Mouse (Mus musculus) right cerebral cortex, postnatal 10 days (tissue): Measurements from ENCODE around the gene Plcb4.
A peak's percentile ranks its signal among the peaks of the same experiment; 100 is the strongest.

Experiments used
- DNase-seq, 2 experiments: peaks; one replicate each; pipeline ENCODE4 v3.0.0; 2021; ENCODE audit warnings: low spot score in 2 of 2

Gene Plcb4

DNA sequence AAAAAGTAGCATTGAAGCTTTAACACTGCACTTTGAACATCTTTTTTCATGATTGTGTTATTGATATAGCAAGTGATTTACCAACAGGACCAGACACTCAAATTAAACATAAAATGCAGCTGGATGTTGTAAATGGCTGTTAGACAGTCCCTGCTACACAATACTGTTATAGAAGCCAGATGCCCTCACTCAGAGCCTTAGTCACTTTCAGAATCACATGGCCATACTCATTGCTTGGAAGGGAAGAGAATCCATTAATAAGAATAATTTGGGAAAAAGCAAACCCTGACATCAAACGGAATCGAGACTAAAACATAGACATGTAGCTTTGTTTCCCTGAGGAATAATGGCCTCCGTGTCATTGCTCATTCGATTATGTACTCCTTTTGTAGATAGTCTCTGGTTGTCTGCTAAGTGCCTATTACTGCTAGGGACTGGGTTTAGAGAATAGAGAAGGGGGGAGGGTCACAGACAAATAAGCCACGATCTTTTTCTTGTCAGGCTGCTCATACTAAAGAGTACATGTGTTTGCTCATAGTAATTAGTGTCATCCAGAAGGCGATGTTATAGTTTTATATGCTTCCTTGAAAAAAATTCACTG, 197.2 kb downstream of the Plcb4 start:
- no peak for DNase-seq

DNA sequence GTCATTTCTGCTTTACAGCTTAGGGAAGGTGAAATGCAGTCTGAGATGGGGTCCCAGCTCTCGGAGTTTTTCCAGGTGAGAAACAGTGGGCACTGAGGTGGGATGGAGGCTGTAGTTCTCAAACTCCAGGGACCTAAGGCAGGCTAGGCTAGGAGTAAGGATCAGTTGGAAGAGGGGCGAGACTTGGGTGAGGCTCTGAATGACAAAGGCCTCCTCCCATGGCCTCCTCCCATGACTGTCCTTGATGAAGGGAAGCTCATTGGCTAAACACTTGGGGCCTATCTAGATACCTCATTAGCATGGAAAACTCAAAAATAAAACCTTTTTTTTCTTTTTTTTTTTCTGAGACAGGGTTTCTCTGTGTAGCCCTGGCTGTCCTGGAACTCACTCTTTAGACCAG, 198.0 kb downstream of the Plcb4 start:
- DNase-seq, result no peak

DNA sequence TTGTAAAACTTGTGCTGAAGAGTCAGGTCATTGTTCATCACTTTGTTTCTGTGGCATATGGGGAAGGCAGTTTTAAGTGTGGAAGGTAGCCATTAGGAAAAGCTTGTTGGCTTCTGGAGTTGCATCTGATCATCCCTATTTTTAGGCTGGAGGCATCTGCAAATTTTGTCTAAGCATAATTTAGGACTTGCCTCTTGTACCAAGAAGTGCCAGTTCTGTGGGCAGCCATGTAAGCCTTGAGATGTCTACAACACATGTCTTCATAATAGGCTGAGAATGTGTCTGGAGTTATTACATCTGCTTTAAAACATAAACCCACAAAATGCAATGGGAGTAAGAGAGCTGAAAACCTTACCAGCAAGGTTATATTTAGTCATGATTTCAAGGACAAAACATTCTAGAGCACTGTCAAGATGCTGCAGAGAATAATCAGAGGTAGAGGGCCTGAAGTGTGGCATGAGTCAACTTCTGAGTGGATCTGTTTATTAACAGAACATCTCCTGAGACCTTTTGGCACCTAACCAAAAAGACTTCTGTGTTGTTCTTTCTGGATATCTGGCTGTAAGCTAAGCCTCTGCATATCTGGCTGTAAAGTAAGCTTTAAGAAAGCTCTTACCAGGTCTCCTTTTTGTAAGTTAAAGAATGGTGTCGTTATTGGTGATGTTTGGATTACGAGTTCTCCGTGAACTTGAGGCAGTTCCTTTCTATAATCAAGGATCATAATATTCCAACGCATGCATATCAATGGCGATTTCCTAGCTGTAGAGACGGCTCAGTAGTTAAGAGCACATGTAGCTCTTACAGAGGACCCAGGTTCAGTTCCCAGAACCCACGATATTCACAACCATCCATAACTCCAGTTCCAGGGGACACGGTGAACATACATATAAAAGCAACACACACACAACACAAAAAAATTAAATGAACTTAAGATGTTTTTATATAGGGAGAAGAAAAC, 203.0 kb downstream of the Plcb4 start:
- no peak for DNase-seq

DNA sequence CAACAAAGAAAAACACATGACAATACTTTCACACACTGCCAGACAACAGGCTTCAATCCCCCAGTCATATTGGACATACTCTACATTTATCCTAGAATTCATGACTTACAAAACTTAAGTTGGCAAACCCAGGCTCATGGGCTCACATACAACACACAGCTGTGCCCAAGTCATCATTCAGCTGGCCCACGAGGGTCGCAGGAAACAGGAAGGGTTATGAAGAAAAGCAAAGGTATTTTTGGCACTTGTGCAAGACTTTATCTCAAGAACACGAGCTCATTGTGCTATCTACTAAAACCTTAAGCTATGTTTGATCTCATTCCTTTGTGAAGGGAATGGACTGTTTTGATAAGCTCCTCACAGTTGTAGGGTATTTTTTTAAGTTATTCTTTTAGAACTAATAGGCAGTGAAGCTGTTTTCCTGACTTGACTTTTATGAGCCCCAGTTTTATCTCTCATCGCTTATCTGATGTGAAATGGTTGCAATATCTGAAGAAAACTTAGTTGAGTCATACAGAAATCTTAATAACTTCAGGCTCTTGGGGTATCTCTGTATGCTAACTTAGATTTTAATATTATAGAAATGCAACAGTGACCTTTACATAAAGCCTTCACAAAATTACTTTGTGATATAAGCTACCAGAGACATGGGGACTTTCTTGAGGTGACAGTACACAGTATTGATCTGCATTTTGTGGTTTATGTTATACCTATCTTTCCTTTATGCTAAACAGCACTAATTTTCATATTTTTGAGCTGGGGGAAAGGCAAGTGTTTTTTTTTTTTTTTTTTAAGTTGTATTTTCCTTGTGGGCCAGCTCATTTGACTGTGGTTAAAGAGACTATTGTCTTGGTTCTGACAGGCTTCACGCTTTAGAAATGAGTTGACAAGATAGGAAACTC, 203.9 kb downstream of the Plcb4 start:
- DNase-seq, result no peak

DNA sequence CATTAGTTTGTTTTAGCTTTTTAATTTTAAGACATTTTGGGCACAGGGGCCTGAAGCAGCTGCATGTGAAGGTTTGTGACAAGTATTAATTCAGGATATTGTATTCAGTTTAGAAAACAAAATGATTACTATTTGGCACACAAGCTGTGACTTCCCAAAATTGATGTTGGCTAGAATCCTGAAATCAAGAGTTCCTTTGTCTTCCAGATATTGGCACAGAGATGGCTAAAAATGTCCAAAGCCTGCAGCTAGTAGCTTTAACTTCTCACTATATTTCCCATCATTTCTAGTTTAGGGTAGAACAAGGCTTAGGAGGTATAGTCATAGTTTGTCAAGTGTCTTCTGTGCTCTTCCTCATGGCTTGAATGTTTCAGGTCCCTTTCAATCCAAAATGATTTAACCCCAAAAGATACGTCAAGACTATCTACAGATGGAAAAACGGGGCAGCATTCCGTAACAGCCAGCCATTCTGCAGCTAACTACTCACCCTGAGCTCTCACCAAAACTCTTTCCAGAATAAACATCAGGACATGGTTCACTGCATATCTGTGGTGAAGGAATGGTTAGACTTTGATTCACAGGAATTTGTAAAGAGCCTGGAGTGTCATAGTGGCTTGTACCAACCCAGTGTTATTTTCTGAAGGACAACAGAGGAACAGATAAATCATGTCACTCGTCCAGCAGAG, 204.7 kb downstream of the Plcb4 start:
- no peak for DNase-seq

DNA sequence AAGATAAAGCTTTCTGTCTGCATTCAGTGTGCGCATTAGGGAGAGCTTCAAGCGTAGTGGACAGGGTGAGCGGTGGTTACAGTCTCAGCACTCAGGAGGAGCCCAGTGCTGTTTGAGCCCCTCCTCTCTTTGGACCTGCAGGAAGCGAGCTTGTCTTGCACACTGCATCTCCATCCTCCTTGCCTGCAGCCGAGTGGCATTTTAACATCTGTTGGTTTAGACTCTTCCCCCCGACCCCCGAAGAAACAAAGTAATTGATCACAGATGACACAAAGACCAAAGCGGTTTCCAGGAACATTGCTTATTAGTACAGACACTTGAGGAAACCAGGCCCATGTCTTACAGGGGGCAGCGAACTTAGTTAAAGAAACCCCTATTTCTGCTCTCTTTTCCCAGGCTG, 207.6 kb downstream of the Plcb4 start:
- DNase-seq, result no peak

DNA sequence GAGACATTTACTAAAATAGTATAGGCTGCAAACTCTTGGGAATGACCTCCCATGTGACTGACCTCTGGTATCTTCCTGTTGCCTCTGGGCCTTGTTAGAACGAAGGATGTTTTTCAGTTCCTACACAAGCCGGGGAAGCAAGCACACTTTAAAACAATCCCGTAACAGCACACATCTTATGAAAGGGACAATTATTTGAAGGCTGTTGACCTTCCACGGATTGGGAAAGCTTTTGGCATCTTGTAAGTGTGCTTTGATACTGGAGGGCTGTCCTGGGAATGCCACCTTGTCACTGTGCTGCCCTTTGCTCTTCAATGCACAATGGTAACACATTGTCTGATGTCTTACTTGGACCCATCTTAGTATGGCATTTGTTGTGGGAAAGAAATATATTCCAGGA, 208.0 kb downstream of the Plcb4 start:
- no peak for DNase-seq

DNA sequence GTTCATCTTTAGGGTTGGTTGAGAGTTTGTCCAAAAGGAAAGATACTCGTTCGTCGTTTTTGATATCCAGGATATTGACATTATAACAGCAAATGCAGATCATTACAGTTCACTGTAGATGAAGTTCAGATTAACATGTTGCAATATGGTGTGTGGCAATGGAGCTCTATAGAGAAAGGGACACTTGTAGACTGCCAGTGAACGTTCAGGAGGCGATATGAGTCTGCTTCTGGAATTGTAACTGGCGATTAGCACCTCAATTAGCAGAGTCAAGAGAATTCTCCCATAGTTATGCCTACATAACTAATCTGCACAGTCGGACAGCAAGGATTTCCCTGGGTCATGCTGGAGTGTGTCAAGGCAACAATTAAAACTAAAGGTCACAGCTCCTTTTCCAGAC, 210.8 kb downstream of the Plcb4 start:
- no peak for DNase-seq

DNA sequence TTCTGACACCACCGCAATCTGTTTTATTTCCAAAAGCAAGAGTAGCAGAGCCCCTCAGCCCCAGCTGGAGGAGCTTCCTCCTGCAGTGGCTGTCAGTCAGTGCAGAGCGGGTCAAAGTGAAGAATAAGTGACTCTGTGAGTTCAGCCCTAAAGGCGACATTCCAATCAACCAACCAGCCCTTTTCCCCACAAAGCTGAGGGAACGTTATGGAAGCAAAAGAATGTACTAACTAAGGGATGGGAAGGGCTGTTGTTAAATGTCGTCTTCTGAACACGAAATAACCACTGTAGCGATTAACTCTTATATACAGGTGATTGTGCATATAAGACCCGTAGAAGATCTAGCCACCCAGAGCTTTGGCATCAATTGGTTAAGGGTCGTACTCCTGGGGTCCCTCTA, 214.3 kb downstream of the Plcb4 start:
- no peak for DNase-seq

DNA sequence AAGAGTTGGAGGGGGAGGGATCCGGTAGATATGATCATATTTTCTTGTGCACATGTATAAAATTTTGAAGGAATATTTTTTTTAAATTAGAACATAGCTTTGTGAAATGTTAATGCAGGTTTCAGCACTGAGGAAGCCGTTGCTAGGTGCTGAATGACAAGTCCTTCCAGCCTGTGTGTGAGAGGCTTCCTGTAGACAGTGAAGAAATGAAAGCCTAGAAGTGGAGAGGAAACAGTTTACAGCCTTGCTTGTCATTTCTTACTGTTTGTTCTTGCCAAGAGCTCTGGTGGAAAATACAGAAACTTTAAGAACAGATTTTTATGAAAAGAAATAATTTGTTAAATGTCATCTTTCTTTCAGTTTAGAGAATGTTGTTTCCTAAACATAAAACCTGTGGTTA, 214.9 kb downstream of the Plcb4 start:
- no peak for DNase-seq

DNA sequence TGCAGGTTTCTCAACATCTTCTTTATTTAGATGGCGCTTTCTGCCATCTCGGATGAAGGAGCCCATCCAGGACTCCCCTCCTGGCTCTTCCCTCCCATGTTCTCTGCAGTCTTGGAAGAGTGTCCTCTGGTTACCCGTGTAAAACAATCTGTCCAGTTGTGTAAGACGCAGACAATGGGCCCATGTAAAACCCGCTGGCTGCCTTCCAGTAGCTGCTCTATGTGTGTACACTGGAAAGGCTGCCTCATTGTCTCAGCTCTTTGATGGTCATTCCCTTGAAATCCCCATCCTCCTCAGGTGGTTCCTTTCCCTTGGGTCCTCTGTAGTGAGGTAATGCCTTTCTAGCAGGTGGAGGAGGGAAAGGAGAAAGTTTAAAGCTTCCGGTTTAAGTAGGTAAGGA, 216.7 kb downstream of the Plcb4 start:
- DNase-seq, result peak; percentile 28 to 33

DNA sequence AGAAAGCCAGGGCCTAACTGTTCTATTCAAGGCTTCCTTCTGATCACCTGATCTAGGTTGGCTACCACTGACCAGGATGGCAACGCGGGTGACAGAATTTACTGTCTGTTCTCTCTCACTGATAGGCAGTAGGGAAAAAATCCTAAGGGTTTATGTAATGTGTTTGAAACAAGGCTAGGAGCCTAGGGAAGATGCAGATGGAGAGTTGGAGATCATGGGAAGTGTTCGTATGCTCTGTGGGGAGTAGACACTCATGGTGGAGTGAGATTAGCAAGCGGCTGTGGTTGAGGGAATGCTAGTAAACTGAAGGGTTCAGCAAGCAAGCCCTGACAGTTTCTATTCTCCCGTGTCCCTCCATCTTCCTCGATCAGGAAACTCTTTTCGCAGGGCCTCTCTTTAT, 220.5 kb downstream of the Plcb4 start:
- DNase-seq, result no peak

DNA sequence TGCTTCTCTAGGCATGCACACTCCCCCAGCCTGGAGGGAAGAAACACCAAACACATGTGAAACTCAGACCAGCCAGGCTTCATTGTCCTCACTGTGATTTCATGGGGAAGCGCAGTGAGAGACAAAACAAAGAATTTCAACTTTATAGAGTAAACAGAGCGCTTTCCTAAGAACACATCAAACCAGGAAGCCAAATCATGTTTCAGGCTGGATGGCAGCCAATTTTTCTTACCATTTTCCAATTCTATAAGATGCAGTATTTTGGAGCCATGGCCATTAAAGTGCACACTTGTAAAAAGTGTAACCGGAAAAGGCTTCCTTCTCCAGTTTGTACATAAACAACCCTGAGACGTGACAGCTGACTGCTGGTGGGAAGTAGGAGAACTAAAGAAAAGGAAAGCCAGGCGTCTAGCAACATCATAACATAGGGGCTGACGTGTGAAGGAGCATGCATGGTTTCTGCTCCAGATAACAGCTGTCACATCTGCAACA, 221.5 kb downstream of the Plcb4 start:
- DNase-seq, result no peak

DNA sequence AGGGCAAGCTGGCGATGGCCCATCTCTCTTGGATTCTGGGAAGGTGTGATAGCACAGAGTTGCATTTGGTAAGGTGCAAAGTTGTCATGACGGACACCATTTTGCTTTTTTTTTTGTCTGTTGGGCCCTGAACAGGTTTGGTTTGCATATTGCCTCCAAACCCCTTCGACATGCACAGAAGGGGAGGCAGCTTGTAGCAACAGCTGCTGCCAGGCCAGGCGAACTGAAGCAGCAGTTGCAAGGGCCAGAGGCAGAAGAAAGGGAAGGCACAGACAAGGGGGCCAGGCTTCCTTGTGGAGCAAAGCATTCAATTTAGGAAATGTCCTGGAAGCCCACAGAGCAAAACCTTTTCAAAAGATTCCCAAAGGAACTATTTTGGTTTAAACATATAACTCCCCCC, 224.5 kb downstream of the Plcb4 start:
- no peak for DNase-seq

DNA sequence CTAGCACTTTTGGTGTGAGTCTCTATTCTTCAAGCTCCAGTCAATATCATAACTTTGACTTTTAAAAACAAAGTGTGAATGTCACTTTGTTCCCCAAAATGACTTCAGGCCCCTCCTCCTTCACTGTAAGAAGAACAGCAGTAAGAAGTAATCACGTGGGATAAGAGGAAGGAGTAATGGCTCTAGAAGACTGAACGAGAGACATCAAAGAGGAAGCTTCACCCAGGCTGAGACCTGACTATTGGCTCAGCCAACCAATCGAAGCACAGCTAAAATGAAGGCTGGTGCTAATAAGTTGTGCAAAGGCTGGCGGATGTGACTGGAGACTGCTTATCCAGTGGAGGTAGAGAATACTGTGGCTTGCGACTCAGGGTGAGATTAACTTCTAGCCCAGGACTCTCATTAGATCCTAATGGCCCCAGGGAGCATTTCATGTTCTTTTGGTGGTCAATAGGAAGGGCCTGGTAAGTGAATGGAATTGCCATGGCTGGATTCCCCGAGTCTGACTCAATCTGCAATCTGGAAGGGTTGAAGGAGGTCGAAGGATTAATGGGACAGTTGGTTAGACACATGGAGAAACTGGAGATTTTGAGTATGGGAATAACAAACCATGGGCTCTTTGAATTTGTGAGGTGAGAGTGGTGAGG, 225.8 kb downstream of the Plcb4 start:
- DNase-seq, result no peak

DNA sequence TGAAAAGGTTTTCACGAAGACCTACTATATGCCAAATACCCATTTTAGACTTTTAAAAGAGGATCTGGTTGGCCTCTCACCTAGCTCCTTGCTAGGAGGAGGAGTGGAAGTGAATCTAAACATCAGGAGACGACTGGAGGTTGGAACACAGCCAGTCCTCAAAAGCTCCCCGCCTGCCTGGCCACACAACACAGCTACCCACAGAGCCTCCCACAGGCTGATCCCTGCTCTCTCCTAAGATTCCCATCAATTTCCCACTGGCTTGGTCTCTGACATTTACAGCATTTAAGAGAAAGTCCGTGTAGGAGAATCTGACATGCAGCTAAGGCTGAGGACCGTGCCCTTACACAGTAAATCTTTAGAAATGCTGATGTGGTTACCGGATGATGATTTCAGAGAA, 226.8 kb downstream of the Plcb4 start:
- peak in 1 of 2 experiments; percentile 21 for DNase-seq

DNA sequence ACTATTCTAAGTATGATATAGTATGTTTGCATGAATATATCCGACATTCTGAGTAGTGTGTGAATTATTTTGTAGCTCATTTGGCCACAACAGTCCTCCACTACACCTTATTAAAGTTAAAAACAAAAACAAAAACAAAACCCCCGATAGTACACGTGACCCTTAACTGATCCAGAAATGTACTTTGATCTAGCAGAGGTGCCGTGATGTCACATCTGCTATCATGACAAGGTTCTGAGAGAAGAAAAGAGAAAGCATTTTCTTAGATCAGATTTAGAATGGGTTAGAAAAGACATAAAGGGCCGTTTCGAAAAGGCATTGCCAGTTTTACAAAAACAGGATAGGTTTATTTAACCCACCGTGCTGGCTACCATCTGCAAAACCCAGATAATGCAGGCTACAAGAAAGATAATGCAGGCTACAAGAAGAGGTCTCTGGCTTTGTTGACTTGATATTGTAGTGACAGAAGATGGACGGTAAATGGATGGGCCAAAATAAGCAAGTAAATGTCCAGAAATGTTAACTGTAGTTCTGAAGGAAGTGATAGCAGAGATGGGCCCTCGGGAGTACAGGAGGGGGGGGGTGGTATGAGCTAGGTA, 227.4 kb downstream of the Plcb4 start:
- no peak for DNase-seq

DNA sequence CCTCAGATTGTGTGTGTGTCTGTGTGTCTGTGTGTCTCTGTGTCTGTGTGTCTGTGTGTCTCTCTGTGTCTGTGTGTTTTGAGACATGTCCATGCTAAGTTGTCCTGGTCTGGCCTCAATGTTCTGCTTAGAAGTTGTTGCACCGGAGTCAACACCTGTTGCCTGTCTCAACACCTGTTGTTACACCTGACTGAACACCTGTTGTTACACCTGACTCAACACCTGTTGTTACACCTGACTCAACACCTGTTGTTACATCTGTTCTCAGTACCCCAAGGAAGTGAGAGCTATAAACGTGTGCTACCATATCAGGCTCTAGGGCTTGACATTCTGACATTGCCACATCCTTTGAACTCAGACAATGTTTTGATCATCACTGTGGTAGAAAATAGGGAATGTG, 229.0 kb downstream of the Plcb4 start:
- no peak for DNase-seq

DNA sequence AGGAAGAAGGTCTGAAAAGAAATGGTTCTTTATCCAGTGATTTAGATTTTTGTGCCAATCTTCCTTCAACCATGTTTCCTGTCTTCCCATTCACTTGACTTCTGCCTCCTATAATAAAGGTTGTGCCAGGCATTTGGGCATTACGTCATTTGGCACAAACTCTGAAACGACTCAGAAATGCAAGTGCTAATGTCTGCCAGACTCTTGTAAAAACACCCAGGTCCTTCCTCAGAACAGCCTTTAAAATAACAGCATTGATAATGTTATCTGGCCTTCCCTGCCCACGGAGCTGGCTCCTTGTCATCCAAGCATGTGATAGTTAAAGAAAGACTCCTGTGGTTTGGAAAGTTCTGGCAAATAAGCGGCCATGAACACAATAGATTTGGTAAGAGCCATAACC, 229.4 kb downstream of the Plcb4 start:
- DNase-seq, result no peak

DNA sequence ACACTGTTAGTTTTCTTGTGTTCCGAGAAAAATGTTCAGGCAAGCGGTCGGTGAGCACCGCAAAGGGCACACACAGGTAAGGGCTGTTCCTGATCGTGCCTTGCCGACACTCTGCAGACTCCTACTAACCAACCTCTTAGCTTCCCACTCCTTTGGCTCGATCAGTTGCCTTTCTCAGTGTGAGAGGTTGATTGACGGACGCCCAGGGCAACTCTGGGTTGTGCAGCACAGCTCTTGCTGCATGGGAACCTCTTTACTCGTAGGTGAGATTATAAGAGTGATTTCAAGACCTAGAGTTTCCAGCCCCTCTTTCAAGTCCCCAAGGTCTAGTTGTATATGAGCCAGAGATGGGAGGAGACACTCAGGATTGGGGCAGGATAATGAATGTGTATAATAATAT, 230.0 kb downstream of the Plcb4 start:
- DNase-seq, result no peak

DNA sequence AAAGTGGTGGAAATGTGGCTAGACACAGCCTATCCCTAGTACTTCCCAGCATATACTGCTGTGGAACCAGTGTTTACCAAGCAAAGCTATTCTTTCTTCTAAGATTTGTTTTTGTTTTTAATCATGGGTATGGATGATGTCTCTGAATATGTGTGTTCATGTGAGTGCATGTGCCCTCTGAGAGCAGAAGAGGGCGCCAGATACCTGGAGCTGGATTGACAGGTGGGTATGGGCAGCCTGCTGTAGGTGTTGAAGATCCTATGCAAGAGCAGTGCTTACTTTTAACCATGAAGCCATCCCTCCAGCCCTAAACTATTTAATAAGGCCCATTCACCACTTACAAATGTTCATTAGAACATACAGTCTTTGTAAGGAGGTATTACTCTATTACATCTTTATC, 231.3 kb downstream of the Plcb4 start:
- DNase-seq, result no peak
